Mouse (Mus musculus): ENCODE results near the gene Gm436.

DNA sequence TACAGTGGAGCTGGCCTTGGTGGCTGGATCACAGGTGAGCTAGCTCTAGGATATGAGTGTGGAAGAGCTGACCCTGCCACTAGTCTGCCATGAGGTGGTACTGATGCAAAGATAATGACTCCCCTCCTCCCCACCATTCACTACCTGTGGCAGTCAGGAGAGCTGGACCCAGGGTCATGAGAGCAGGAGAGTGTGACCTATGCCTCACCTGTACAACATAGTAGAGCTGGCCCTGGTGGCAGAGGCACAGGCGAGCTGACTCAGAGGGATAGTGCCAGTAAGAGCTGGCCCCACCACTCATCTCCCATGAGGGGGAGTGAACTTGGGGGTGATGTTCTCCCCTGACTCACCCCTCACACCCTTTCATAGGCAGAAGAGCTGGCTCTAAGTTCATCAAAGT lies 32.1 kb upstream of the Gm436 start:
- TF ChIP-seq TAL1 (IDR thresholded peaks at IDR 0.05; ENCODE audit: low read length), result no peak
- no peak for TF ChIP-seq GATA1 (IDR thresholded peaks at IDR 0.05; ENCODE audit: low read length)
